Mouse (Mus musculus) frontal cortex, adult 2 months (tissue): ENCODE measurements around the gene Eps15l1. TPM values are rescaled to one million over a fixed set of nuclear protein-coding genes. Genes with fewer than 3 reads are reported as not detected.
A peak's percentile ranks its signal among the peaks of the same experiment; 100 is the strongest.

Experiments used
- DNase-seq, 2 experiments: peaks; one replicate each; pipeline ENCODE4 v3.0.0; 2022; ENCODE audit warnings: low spot score in 1 of 2; ENCODE audit errors: extremely low spot score in 1 of 2
- polyA plus RNA-seq: library from polyadenylated mRNA; depleted of rRNA; stranded (reverse); fragments of >200 nt; gene quantifications from 2 replicates; pipeline ENCODE4 v1.2.3, GENCODE M21; 2012; rRNA removed

Eps15l1 gene
- 76.1 and 81.8 TPM in 2 replicates for polyA plus RNA-seq

- DNase-seq: peak; percentile 98 to 99
Measured at GRCm38 (mm10) chr8:72421362-72422335, at the start of gene Eps15l1. TSS of gene Eps15l1 (minus strand) at chr8:72421460.

GRCm38 (mm10) chr8:72470684-72471083, 49.4 kb upstream of the Eps15l1 start:
- no peak for DNase-seq

- DNase-seq: no peak
Measured at GRCm38 (mm10) chr8:72469984-72470383, 48.7 kb upstream of the Eps15l1 start.

- no peak for DNase-seq
Measured at GRCm38 (mm10) chr8:72469243-72469642, 48.0 kb upstream of the Eps15l1 start.

- no peak for DNase-seq
Measured at GRCm38 (mm10) chr8:72464211-72464610, 43.0 kb upstream of the Eps15l1 start.

GRCm38 (mm10) chr8:72459881-72460533, 38.7 kb upstream of the Eps15l1 start:
- no peak for DNase-seq

- DNase-seq: no peak
Measured at GRCm38 (mm10) chr8:72458457-72458856, 37.2 kb upstream of the Eps15l1 start.

GRCm38 (mm10) chr8:72457806-72458205, 36.5 kb upstream of the Eps15l1 start:
- no peak for DNase-seq

- no peak for DNase-seq
Measured at GRCm38 (mm10) chr8:72455317-72455716, 34.1 kb upstream of the Eps15l1 start.

- DNase-seq: no peak
Measured at GRCm38 (mm10) chr8:72453904-72454303, 32.6 kb upstream of the Eps15l1 start.

- DNase-seq: no peak
Measured at GRCm38 (mm10) chr8:72451516-72451915, 30.3 kb upstream of the Eps15l1 start.

- no peak for DNase-seq
Measured at GRCm38 (mm10) chr8:72445071-72445470, 23.8 kb upstream of the Eps15l1 start.

- DNase-seq: no peak
Measured at GRCm38 (mm10) chr8:72443994-72444350, 22.7 kb upstream of the Eps15l1 start.

- peak; percentile 98 to 99 for DNase-seq
Measured at GRCm38 (mm10) chr8:72443338-72443993, 22.2 kb upstream of the Eps15l1 start, which contains the start of the genes Calr3 and 1700030K09Rik. TSS of gene Calr3 (minus strand) at chr8:72443870. TSS of gene 1700030K09Rik (plus strand) at chr8:72443880.

GRCm38 (mm10) chr8:72438248-72439015, 17.2 kb upstream of the Eps15l1 start:
- no peak for DNase-seq

- DNase-seq: no peak
Measured at GRCm38 (mm10) chr8:72434952-72435351, 13.7 kb upstream of the Eps15l1 start.

- DNase-seq: no peak
Measured at GRCm38 (mm10) chr8:72429676-72430075, 8.4 kb upstream of the Eps15l1 start.

GRCm38 (mm10) chr8:72422926-72423325, 1.7 kb upstream of the Eps15l1 start:
- no peak for DNase-seq

- peak in 1 of 2 experiments; percentile 38 for DNase-seq
Measured at GRCm38 (mm10) chr8:72420571-72421361, 494 bp downstream of the Eps15l1 start.
